Mouse (Mus musculus) megakaryocyte, embryonic 14.5 days (primary cell): ENCODE data around the gene Nup107. TPM values are rescaled to one million over a fixed set of nuclear protein-coding genes. Genes with fewer than 3 reads are reported as not detected.

ENCODE experiments used
- H3K27me3 ChIP-seq: replicated peaks from 2 replicates; pipeline ENCODE3; 2012; ENCODE audit warnings: inconsistent platforms
- H3K36me3 ChIP-seq: replicated peaks from 2 replicates; pipeline ENCODE3; 2012; ENCODE audit warnings: low read length, inconsistent platforms, mixed read lengths
- H3K4me1 ChIP-seq: 2 replicates; pipeline ENCODE4 v1.6.1; 2012; ENCODE audit warnings: inconsistent platforms
- H3K4me3 ChIP-seq: replicated peaks from 2 replicates; pipeline ENCODE3; 2012; ENCODE audit warnings: moderate library complexity, mild to moderate bottlenecking, inconsistent platforms
- H3K9me3 ChIP-seq: 2 replicates; pipeline ENCODE4 v1.6.1; 2012; ENCODE audit warnings: inconsistent platforms
- FLI1 ChIP-seq: IDR thresholded peaks from 2 replicates; pipeline ENCODE4 v1.6.1; 2012; ENCODE audit warnings: low read length, inconsistent platforms, mixed read lengths
- GATA1 ChIP-seq: IDR thresholded peaks from 3 replicates; pipeline ENCODE4 v1.6.1; 2012; ENCODE audit warnings: mixed read lengths, low read length, inconsistent platforms, borderline replicate concordance
- polyA plus RNA-seq: library from polyadenylated mRNA; stranded (reverse); fragments of >175 nt; gene quantifications from 2 replicates; pipeline ENCODE4 v1.2.3, GENCODE M21; 2012; ENCODE audit warnings: low replicate concordance; ENCODE audit not compliant: insufficient read depth

Nup107 gene
- polyA plus RNA-seq, 1 experiment = 10.8 TPM

GRCm38 (mm10) chr10:117790421-117791170, 1.9 kb downstream of the Nup107 start:
- H3K9me3 ChIP-seq = no peaks in the 10 kb centered on the region
- no peaks in the 10 kb centered on the region for H3K27me3 ChIP-seq
- H3K36me3 ChIP-seq = peaks cover 31% of the 10 kb centered on the region
- peak overlapping the region; percentile 94 for H3K4me3 ChIP-seq
- peaks cover 50% of the 10 kb centered on the region for H3K4me1 ChIP-seq
- TF ChIP-seq GATA1 = no peak
- no peak for TF ChIP-seq FLI1

- Histone ChIP-seq H3K4me3 (no peak overlapping the region), H3K9me3 (no peaks in the 10 kb centered on the region), H3K4me1 (peaks cover 48% of the 10 kb centered on the region), H3K36me3 (peaks cover 36% of the 10 kb centered on the region), H3K27me3 (no peaks in the 10 kb centered on the region)
- TF ChIP-seq GATA1 (no peak), FLI1 (no peak)
Measured at GRCm38 (mm10) chr10:117790011-117790410, 2.5 kb downstream of the Nup107 start.

GRCm38 (mm10) chr10:117784646-117785045, 7.9 kb downstream of the Nup107 start:
- Histone ChIP-seq H3K27me3 (no peaks in the 10 kb centered on the region), H3K4me3 (no peak overlapping the region), H3K4me1 (peaks cover 10% of the 10 kb centered on the region; the same call in 1 of the 2 replicates), H3K9me3 (no peaks in the 10 kb centered on the region), H3K36me3 (peaks cover 79% of the 10 kb centered on the region)
- TF ChIP-seq FLI1 (no peak), GATA1 (no peak)

- peaks cover 86% of the 10 kb centered on the region for H3K36me3 ChIP-seq
- peaks cover 10% of the 10 kb centered on the region; the same call in 1 of the 2 replicates for H3K4me1 ChIP-seq
- no peaks in the 10 kb centered on the region for H3K27me3 ChIP-seq
- no peaks in the 10 kb centered on the region for H3K9me3 ChIP-seq
- H3K4me3 ChIP-seq = no peak overlapping the region
- no peak for TF ChIP-seq FLI1
- no peak for TF ChIP-seq GATA1
Measured at GRCm38 (mm10) chr10:117783786-117784420, 8.6 kb downstream of the Nup107 start.

- Histone ChIP-seq H3K4me1 (peaks cover 10% of the 10 kb centered on the region; the same call in 1 of the 2 replicates), H3K36me3 (peaks cover 91% of the 10 kb centered on the region), H3K9me3 (no peaks in the 10 kb centered on the region), H3K27me3 (no peaks in the 10 kb centered on the region), H3K4me3 (no peak overlapping the region)
- TF ChIP-seq GATA1 (no peak), FLI1 (no peak)
Measured at GRCm38 (mm10) chr10:117782491-117783260, 9.8 kb downstream of the Nup107 start.

GRCm38 (mm10) chr10:117782056-117782455, 10.4 kb downstream of the Nup107 start:
- no peaks in the 10 kb centered on the region for H3K27me3 ChIP-seq
- no peaks in the 10 kb centered on the region for H3K9me3 ChIP-seq
- peaks cover 95% of the 10 kb centered on the region for H3K36me3 ChIP-seq
- H3K4me1 ChIP-seq = peaks cover 10% of the 10 kb centered on the region; the same call in 1 of the 2 replicates
- no peak overlapping the region for H3K4me3 ChIP-seq
- TF ChIP-seq FLI1 = no peak
- no peak for TF ChIP-seq GATA1

- TF ChIP-seq GATA1 (no peak), FLI1 (no peak)
- no peaks in the 10 kb centered on the region for H3K27me3 ChIP-seq
- peaks cover 9% of the 10 kb centered on the region; the same call in 1 of the 2 replicates for H3K4me1 ChIP-seq
- peaks cover 95% of the 10 kb centered on the region for H3K36me3 ChIP-seq
- no peak overlapping the region for H3K4me3 ChIP-seq
- H3K9me3 ChIP-seq = no peaks in the 10 kb centered on the region
Measured at GRCm38 (mm10) chr10:117781021-117781725, 11.3 kb downstream of the Nup107 start.

- Histone ChIP-seq H3K36me3 (peaks cover 95% of the 10 kb centered on the region), H3K9me3 (no peaks in the 10 kb centered on the region), H3K27me3 (no peaks in the 10 kb centered on the region), H3K4me3 (no peak overlapping the region), H3K4me1 (peaks cover 7% of the 10 kb centered on the region; the same call in 1 of the 2 replicates)
- no peak for TF ChIP-seq FLI1
- TF ChIP-seq GATA1 = no peak
Measured at GRCm38 (mm10) chr10:117780306-117780911, 12.1 kb downstream of the Nup107 start.

GRCm38 (mm10) chr10:117779581-117780305, 12.8 kb downstream of the Nup107 start:
- no peak overlapping the region for H3K4me3 ChIP-seq
- peaks cover 96% of the 10 kb centered on the region for H3K36me3 ChIP-seq
- H3K4me1 ChIP-seq = peaks cover 1% of the 10 kb centered on the region; the same call in 1 of the 2 replicates
- no peaks in the 10 kb centered on the region for H3K9me3 ChIP-seq
- TF ChIP-seq GATA1 (no peak), FLI1 (no peak)
- no peaks in the 10 kb centered on the region for H3K27me3 ChIP-seq
